Mouse (Mus musculus) stomach, postnatal 0 days (tissue): Measurements from ENCODE around the gene Gphb5.

Experiments
- CTCF ChIP-seq: IDR thresholded peaks from 2 replicates; pipeline ENCODE4 v1.5.1; 2016; ENCODE audit warnings: antibody characterized with exemption, low read depth, mild to moderate bottlenecking, moderate library complexity
- EP300 ChIP-seq: optimal IDR thresholded peaks from 2 replicates; pipeline ENCODE3; 2016; ENCODE audit warnings: antibody characterized with exemption

DNA sequence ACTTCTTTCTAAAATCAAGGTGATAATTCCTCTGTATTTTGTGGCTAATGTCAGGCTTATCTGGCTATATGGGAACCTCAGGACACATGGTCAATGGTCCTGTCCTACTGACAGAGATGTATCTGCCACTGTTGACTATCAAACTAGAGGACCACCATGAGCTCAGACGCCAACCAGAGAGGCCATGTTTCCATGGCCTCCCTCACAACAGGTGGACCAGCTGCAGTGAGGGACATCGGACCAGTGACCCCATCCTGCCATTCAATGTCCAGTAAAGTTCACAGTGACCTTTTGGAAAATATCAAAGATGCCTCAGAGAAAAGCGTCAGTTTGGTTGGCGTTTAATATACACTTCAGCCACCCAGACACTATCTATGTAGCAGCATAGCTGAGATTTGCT is 52.2 kb downstream of the Gphb5 start:
- TF ChIP-seq CTCF, result no peak
- TF ChIP-seq EP300, result no peak
